Mouse (Mus musculus) heart, postnatal 10 days (tissue): Measurements from ENCODE around the gene Evl. TPM values are rescaled to one million over a fixed set of nuclear protein-coding genes. Genes with fewer than 3 reads are reported as not detected.

Experiments
- DNase-seq, 2 experiments: peaks; one replicate each; pipeline ENCODE4 v3.0.0; 2021
- intact Hi-C: fragments of 180-260 bp; cut with DNase I; formaldehyde crosslinking; loops from one replicate; pipeline ENCODE4 v1.15.1; 2025
- microRNA-seq, 2 experiments: library from miRNA; unstranded; fragments of <30 nt; microRNA quantifications; one replicate each; pipeline ENCODE4 v1.2.0; 2022
- total RNA-seq, 2 experiments: library from RNA; stranded (reverse); gene quantifications; 2 replicates each; pipeline ENCODE4 v1.2.3; 2021

The Evl gene
- total RNA-seq, 2 experiments from 2014 or later, result 116 to 118 TPM

- no peak for DNase-seq
- intact Hi-C loops, result no loop called here
Observed at GRCm38 (mm10) chr12:108734386-108734785, 179.9 kb downstream of the Evl start.

GRCm38 (mm10) chr12:108737838-108738237 is 183.3 kb downstream of the Evl start:
- intact Hi-C loops, result no loop called here

More at GRCm38 (mm10) chr12:108737838-108738237, 183.3 kb downstream of the Evl start:
- no peak for DNase-seq

Small RNA genes lying within 50 kb of the gene (microRNA-seq; reads per million reads assigned to microRNA genes)
- gene Gm23872 (0 reads per million in 2 experiments), gene Mir342 (2,914 to 3,614 reads per million in 2 experiments)

Other genes with a start within 250 kb of the Evl start
- 1 to 10 TPM; 1.5 to 3.2 TPM for gene Hhipl1, start 248.4 kb upstream of the Evl start, total RNA-seq
- 1 to 10 TPM in 1 of 2 experiments, under 1 TPM in 1; 0.69 to 2.3 TPM for gene Cyp46a1, start 220.3 kb upstream of the Evl start, total RNA-seq
- gene Eml1, start 183.8 kb upstream of the Evl start, total RNA-seq, result 10 to 100 TPM; 82.1 to 94.6 TPM
- under 1 TPM; 0.26 to 0.32 TPM for gene Degs2, start 147.6 kb downstream of the Evl start, total RNA-seq
- 10 to 100 TPM; 36.0 to 44.9 TPM for gene Yy1, start 238.3 kb downstream of the Evl start, total RNA-seq